Mouse (Mus musculus) cerebellum, adult 9-11 months (tissue): ENCODE measurements around the gene Rap1gap2.
"Not testable (repeated sequence)": the region's sequence is repeated elsewhere in the genome, so short reads cannot be mapped to it uniquely, and the experiment has no call there.

ENCODE experiments used
- DNase-seq: peaks from one replicate; pipeline ENCODE4 v3.0.0; 2022

The Rap1gap2 gene

GRCm38 (mm10) chr11:74619956-74620300 lies 9.2 kb upstream of the Rap1gap2 start:
- no peak for DNase-seq

- peak; percentile 76 for DNase-seq
Observed at GRCm38 (mm10) chr11:74619201-74619955, 8.7 kb upstream of the Rap1gap2 start, which contains the start of gene Ccdc92b. Gene Ccdc92b, plus strand, starts transcription at chr11:74619605.

GRCm38 (mm10) chr11:74615571-74615970 lies 4.9 kb upstream of the Rap1gap2 start:
- peak; percentile 9 for DNase-seq

GRCm38 (mm10) chr11:74613428-74613827 lies 2.7 kb upstream of the Rap1gap2 start:
- peak; percentile 8 for DNase-seq

- DNase-seq, result no peak
Observed at GRCm38 (mm10) chr11:74611437-74611836, 722 bp upstream of the Rap1gap2 start.

DNA sequence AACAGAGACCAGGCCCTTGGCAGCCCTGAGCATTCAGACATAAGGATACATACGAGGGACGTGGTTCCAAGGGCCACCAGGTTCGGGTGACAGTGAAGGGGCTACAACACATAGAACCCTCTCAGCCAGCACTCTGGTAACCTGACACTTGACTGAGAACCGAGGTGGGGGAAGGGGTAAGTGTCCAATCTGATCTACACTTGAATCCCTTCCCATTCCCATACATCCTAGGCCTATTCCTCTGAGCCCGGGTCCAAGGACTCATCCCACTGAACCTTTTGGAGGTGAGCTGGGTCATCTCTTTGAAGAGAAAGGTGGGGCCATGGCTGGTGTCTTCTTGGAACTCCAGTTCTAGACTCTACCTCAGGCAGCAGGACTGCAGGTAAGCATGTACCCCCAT lies 647 bp downstream of the Rap1gap2 start:
- no peak for DNase-seq

GRCm38 (mm10) chr11:74602286-74602685 lies 8.4 kb downstream of the Rap1gap2 start:
- no peak for DNase-seq

- no peak for DNase-seq
Observed at GRCm38 (mm10) chr11:74597990-74598337, 12.8 kb downstream of the Rap1gap2 start.

DNA sequence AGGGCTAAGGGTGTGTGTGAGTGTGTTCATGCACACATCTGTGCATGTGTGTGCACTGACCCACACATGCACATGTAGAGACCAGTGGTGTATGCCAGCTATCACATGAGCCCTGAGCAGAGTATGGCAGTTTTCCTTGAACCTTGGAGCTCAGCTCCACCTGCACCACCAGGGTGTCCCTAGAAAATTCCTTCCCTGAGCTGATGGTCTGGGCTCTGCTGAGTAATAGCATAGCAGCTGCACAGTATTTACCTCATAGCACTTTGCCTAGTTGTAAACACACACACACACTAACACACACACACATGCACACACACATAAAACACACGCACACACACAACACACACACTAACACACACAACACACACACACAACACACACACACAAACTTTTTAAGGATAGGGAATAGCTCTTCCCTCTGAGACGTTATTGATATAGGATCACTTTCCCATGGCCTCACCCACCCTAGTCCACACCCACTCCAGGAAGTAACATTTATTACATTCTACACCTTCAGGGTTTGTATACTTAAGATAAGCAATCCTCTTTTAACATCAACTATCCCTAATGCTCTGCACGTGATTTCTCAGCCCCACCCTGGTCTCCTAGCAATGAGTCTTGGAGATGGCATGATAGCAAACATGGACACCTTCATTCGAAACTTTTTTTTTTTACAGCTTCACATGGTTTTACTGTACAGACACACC lies 13.3 kb downstream of the Rap1gap2 start:
- DNase-seq, result no peak

DNA sequence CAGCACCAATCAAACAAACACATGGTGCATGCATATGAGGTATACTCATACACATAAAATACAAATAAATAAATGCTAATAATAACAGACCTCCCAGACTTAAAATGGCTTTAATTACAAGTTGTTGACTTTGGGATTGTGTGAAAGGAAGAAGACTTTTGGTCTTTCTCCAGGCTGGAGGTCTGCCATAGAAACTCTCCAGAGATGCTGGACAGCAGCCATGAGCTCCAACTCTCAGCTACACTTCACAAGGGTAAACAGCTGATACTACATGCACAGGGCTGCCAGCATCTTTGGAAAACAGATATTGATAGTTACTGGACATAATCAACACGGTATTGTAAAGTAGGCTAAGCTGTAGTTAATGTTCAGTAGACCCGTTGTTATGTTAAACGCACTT lies 18.5 kb downstream of the Rap1gap2 start:
- DNase-seq, result peak; percentile 26

DNA sequence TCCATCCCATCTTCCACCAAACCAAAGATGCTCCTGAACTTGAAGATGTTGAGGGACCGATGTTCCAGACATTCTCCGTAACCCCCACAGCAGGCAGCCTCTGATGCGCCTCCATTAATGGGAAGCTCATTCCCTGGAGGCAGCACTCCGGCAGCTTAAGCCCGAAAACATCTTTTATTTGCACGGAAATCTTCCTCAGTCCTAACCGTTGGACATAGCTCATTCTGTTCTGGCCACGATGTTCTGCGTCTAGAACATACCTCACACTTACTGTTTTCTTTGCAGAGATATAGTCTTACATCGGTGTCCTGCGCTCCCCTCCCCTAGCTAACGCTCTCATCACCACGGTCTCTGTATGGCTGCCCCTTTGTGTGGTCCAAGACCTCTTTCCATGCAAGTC lies 20.0 kb downstream of the Rap1gap2 start:
- peak; percentile 20 for DNase-seq

- DNase-seq, result no peak
Observed at GRCm38 (mm10) chr11:74590239-74590596, 20.5 kb downstream of the Rap1gap2 start.

DNA sequence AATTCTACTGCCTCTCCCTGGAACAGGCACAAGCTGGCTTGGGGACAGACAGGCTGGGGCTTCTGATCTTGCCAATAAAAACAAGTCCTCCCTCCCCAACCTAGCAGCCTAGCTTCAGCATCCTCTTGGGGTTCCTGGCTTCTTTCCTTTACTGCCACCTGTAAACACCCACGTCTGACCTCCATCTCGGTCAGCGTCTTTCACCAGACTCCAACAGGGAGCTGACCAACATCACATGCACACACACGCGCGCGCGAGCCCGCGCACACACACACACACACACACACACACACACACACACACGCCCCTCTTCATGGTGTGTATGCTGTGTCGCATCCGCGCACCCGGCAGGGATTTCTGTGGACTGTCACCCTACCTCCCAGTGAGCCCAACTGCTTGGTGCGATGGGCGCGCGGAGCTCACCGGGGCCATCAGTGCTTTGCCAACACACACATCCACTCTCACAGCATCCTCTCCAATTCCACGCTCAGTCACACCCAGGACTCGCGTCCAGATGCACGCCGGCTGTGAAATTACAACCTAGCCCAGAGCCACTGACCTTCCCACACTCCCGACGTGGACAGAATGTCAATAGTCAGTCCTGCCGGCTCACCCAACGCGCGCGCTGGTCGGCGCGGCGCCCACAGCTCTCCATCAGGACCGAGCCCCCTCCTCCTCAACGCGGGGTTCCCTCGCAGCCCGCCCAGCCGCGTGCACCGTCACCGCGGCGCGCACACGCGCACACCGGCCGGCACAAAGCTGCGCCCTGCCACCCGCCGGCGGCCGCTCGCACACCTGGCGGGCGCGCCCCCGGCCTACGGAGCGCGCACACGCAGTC lies 21.1 kb downstream of the Rap1gap2 start:
- peak; percentile 93 for DNase-seq

DNA sequence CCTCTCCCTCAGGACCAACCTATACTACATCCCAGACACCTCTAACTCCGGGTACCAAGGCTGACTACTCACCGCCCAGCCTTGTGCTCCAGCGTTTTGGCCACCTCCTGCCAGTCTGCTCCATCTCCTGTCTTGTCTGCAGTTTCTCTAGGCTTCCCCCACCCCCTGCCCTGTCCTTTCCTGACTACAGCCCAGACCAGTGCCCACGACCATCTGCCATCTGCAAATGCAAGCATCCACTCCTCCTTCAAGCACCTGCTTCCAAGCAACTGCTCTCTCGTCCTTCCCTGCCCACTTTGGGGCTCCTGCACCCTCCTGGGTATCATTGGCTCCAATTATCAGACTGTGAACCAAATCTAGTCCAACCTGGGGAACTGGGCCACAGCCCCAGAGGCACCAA lies 24.3 kb downstream of the Rap1gap2 start:
- DNase-seq, result peak; percentile 80

- DNase-seq, result peak; percentile 60
Observed at GRCm38 (mm10) chr11:74584946-74585723, 25.6 kb downstream of the Rap1gap2 start.

DNA sequence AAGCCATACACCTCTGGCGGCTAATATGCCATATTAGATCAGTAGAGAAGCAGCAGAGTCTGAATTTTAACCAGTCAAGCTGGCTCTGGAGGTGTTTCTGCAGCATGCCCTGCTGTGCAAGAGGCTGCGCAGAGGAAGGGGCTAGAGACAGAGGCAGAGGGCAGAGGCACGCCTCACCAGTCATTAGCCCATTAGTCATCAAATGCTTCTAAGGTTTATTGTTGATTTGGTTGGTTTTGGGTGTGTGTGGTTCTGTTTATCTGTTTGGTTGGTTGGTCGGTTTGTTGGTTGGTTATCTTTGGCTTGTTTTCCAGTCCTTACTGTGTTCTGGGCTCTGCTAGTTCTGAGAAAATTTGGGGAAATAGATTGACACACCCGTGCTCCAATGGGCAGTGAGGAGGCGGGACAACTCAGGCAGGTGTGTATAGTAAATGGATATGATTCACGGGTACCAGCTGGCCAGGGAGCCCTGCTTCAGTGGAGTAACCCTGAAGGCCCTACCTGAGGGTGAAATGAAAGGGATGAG lies 26.8 kb downstream of the Rap1gap2 start:
- no peak for DNase-seq

DNA sequence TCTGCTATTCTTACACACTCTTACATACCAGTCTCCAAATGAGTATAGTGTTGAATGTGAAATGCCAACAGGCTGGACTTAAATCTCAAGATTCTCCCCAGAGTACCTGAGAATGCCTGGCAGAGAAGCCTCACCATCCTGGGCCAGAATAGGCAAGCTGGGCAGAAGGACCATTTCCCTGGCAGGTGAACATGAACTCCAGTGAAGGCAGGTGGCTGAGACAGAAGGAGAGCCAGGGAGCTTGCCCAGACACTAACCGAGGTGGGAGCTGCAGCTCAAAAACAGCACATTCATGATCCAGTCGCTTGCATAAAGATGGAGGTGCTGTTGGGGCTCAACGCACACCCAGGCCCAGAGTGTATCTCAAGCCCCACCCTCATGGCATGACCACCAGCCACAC lies 28.3 kb downstream of the Rap1gap2 start:
- DNase-seq, result peak; percentile 90

DNA sequence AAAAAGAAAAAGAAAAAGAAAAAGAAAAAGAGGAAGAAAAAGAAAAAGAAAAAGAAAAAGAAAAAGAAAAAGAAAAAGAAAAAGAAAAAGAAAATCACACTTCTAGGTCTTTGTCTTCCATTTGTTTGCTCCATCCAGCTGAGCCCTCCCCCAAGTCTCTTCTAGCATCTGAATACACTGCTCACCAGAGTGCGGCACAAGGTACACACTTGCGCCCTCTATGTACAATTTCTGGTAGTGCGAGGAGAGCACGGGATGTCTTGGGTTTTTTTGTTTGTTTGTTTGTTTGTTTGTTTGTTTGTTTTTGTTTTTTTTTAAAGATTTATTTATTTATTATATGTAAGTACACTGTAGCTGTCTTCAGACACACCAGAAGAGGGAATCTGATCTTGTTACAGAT lies 29.4 kb downstream of the Rap1gap2 start:
- DNase-seq, result not testable (repeated sequence)

- DNase-seq, result no peak
Observed at GRCm38 (mm10) chr11:74577068-74577467, 33.6 kb downstream of the Rap1gap2 start.

GRCm38 (mm10) chr11:74575940-74576339 lies 34.8 kb downstream of the Rap1gap2 start:
- DNase-seq, result no peak

GRCm38 (mm10) chr11:74574768-74575434 lies 35.8 kb downstream of the Rap1gap2 start:
- peak; percentile 26 for DNase-seq

DNA sequence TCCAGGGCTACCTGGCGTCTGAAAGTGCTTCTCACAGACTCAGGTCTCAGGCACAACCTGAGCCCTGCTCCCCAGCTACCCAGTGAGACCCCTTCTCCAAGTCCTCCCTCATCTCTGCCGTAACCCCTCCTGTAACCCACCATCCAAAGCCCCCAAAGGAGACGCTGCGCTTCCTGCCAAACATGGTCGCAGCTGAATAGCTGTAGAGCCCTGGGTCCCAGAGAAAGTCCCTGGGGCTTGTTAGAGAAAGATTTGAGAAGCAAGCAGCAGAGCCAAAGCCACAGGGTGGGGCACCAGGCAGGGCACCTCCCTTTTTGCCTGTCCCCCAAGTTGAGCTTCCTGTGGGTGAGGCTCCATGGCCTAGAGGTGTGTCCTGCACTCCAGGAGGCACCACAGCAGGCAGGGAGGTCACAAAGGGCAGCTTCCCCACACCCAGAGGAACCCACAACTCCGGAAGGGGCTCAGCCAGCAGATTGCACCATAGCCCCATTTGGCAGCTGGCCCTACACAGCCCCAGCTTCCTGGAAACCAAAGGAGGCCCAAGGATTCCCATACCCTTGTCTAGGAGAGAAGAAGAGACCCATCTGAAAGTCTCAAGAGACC lies 38.2 kb downstream of the Rap1gap2 start:
- no peak for DNase-seq
